Mouse (Mus musculus) bone marrow macrophage, adult 2 months (primary cell): ENCODE measurements around the gene Ackr4.

ENCODE experiments used
- CTCF ChIP-seq: IDR thresholded peaks from 2 replicates; pipeline ENCODE4 v1.5.1; 2012; ENCODE audit warnings: low read depth, mild to moderate bottlenecking, low read length, moderate library complexity
- POLR2A ChIP-seq: IDR thresholded peaks from 2 replicates; pipeline ENCODE4 v1.6.1; 2012; ENCODE audit warnings: mild to moderate bottlenecking, low read depth, low read length, borderline replicate concordance

GRCm38 (mm10) chr9:104070241-104070640 is 56.5 kb downstream of the Ackr4 start:
- TF ChIP-seq POLR2A (no peak), CTCF (no peak)
